Mouse (Mus musculus): ENCODE data around the gene Clgn. TPM values are rescaled to one million over a fixed set of nuclear protein-coding genes. Genes with fewer than 3 reads are reported as not detected.
"Not testable (repeated sequence)": the region's sequence is repeated elsewhere in the genome, so short reads cannot be mapped to it uniquely, and the experiment has no call there.

Gene Clgn
- polyA plus RNA-seq, 1 experiment from 2014 or later, result 6.0 TPM

- H3K27ac ChIP-seq (replicated peaks), result no peak overlapping the region
- no peak overlapping the region for H3K4me2 ChIP-seq (replicated peaks)
- no peak overlapping the region for H3K9ac ChIP-seq
- H3K36me3 ChIP-seq, result no peaks in the 10 kb centered on the region
- no peaks in the 10 kb centered on the region for H3K27me3 ChIP-seq
- H3K4me1 ChIP-seq, result no peaks in the 10 kb centered on the region
- 70% methylated on average over 13 of the region's 13 CpGs for WGBS
- no peak overlapping the region for H3K4me3 ChIP-seq (replicated peaks)
- no peak for ATAC-seq (ENCODE audit: insufficient number of reproducible peaks, low FRiP score, low TSS enrichment, low read depth)
- H3K9me3 ChIP-seq (replicated peaks), result no peaks in the 10 kb centered on the region
These were observed 33.6 kb downstream of the Clgn start for GRCm38 (mm10) chr8:83423032-83423825.

DNA sequence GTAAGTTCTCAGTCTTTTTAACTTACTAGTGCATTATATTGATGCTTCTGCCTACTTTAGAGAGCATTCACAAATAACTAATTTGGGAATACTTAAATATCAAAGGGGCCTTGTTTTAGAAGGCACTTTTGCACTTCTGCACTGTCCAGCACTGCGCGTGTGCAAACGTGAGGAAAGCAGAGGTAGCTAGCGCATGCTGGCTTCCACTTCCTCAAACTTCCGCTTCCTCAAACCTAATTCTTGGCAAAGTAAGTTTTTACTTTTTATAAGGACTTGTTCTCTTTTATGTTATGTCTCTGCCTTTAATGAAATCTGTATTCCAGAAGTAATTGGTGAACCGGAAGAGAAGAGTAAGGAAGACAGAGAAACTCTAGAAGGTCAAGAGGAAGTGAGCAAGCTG lies 35.5 kb downstream of the Clgn start:
- WGBS, result 86% methylated on average over 6 of the region's 6 CpGs
- Histone ChIP-seq H3K27me3 (no peaks in the 10 kb centered on the region), H3K27ac (replicated peaks) (no peak overlapping the region), H3K9ac (no peak overlapping the region), H3K9me3 (replicated peaks) (no peaks in the 10 kb centered on the region), H3K4me1 (no peaks in the 10 kb centered on the region), H3K36me3 (no peaks in the 10 kb centered on the region), H3K4me3 (replicated peaks) (no peak overlapping the region), H3K4me2 (replicated peaks) (no peak overlapping the region)
- no peak for ATAC-seq (ENCODE audit: insufficient number of reproducible peaks, low FRiP score, low TSS enrichment, low read depth)

DNA sequence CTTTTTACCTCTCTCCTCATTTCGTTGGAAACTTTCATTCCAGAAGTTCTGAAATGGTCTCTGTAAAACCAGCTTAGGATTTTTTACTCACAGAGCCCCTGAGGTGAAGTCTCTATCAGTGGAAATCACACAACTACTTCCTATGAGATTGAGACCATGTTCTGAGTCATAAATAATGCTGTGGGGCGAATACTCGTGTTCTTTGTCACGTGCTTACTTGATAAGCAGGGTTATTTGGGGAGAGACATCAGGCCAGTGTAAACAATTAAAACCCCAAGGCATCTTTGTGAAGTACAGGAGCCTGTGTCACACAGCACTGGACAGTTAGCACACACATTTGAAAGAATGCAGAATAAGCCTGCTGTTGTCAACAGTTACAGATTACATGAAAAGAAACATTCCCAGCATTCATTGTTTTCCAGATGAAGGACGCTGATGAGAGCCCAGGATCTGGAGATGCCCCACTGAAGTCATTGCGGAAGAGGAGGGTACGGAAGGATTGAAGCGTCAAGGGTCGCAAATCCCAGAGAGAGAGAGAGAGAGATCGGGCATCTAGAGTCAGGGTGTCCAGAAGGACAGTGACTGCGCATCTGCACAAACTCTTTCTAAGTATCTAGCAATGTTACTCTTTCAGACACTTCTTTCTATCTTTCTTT lies 36.6 kb downstream of the Clgn start:
- no peaks in the 10 kb centered on the region for H3K4me1 ChIP-seq
- ATAC-seq (ENCODE audit: insufficient number of reproducible peaks, low FRiP score, low TSS enrichment, low read depth), result no peak
- H3K4me2 ChIP-seq (replicated peaks), result no peak overlapping the region
- no peaks in the 10 kb centered on the region for H3K9me3 ChIP-seq (replicated peaks)
- 76% methylated on average over 11 of the region's 11 CpGs for WGBS
- no peak overlapping the region for H3K9ac ChIP-seq
- no peak overlapping the region for H3K4me3 ChIP-seq (replicated peaks)
- no peaks in the 10 kb centered on the region for H3K27me3 ChIP-seq
- H3K27ac ChIP-seq (replicated peaks), result no peak overlapping the region
- no peaks in the 10 kb centered on the region for H3K36me3 ChIP-seq

GRCm38 (mm10) chr8:83426949-83427348 lies 37.3 kb downstream of the Clgn start:
- Histone ChIP-seq H3K9ac (no peak overlapping the region), H3K27me3 (no peaks in the 10 kb centered on the region), H3K4me2 (replicated peaks) (no peak overlapping the region), H3K27ac (replicated peaks) (no peak overlapping the region), H3K4me3 (replicated peaks) (no peak overlapping the region), H3K36me3 (no peaks in the 10 kb centered on the region), H3K9me3 (replicated peaks) (no peaks in the 10 kb centered on the region), H3K4me1 (no peaks in the 10 kb centered on the region)
- ATAC-seq (ENCODE audit: insufficient number of reproducible peaks, low FRiP score, low TSS enrichment, low read depth), result no peak
- WGBS, result 67% methylated on average over 7 of the region's 7 CpGs

GRCm38 (mm10) chr8:83428621-83429020 lies 39.0 kb downstream of the Clgn start:
- not testable (repeated sequence) for H3K9ac ChIP-seq; H3K27me3 ChIP-seq; H3K27ac ChIP-seq (replicated peaks); ATAC-seq (ENCODE audit: insufficient number of reproducible peaks, low FRiP score, low TSS enrichment, low read depth); H3K36me3 ChIP-seq; H3K4me2 ChIP-seq (replicated peaks); H3K4me3 ChIP-seq (replicated peaks); H3K4me1 ChIP-seq; H3K9me3 ChIP-seq (replicated peaks)
- 90% methylated on average over 3 of the region's 3 CpGs for WGBS

DNA sequence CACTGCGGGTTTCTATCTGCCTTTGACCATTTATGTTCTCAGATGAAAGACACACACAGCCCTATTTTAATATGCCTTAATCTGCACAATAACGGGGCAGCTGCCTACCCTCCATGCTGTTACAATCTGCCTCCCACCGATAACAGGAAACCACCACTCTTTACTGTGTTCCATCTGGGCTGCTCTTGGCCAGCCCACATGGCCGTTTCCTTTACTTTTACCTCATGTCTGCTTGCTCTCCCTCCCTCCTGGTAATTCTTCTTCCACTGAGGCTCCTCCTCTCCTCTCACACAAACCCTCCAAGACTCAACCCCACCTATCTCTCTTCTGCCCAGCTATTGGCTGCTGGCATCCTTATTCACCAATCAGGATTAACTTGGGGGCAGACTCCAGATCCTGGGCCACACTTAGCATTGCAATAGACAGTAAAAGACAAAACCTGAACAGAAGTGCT lies 39.4 kb downstream of the Clgn start:
- H3K4me1 ChIP-seq, result no peaks in the 10 kb centered on the region
- 0 out of 2 replicates have a peak, but pooled peaks cover 4% of the 10 kb centered on the region for H3K36me3 ChIP-seq
- no peak overlapping the region for H3K27ac ChIP-seq (replicated peaks)
- H3K9me3 ChIP-seq (replicated peaks), result no peaks in the 10 kb centered on the region
- no peak overlapping the region for H3K4me2 ChIP-seq (replicated peaks)
- 56% methylated on average over 4 of the region's 4 CpGs for WGBS
- no peak for ATAC-seq (ENCODE audit: insufficient number of reproducible peaks, low FRiP score, low TSS enrichment, low read depth)
- H3K27me3 ChIP-seq, result no peaks in the 10 kb centered on the region
- H3K4me3 ChIP-seq (replicated peaks), result no peak overlapping the region
- H3K9ac ChIP-seq, result no peak overlapping the region

GRCm38 (mm10) chr8:83437077-83437476 lies 47.4 kb downstream of the Clgn start:
- no peak overlapping the region for H3K4me2 ChIP-seq (replicated peaks)
- H3K4me3 ChIP-seq (replicated peaks), result no peak overlapping the region
- H3K4me1 ChIP-seq, result peaks cover 13% of the 10 kb centered on the region; the same call in 1 of the 2 replicates
- WGBS, result 93% methylated on average over 1 of the region's 1 CpGs
- no peak overlapping the region for H3K9ac ChIP-seq
- no peaks in the 10 kb centered on the region for H3K9me3 ChIP-seq (replicated peaks)
- ATAC-seq (ENCODE audit: insufficient number of reproducible peaks, low FRiP score, low TSS enrichment, low read depth), result no peak
- no peak overlapping the region for H3K27ac ChIP-seq (replicated peaks)
- H3K36me3 ChIP-seq, result 0 out of 2 replicates have a peak, but pooled peaks cover 11% of the 10 kb centered on the region
- H3K27me3 ChIP-seq, result no peaks in the 10 kb centered on the region

DNA sequence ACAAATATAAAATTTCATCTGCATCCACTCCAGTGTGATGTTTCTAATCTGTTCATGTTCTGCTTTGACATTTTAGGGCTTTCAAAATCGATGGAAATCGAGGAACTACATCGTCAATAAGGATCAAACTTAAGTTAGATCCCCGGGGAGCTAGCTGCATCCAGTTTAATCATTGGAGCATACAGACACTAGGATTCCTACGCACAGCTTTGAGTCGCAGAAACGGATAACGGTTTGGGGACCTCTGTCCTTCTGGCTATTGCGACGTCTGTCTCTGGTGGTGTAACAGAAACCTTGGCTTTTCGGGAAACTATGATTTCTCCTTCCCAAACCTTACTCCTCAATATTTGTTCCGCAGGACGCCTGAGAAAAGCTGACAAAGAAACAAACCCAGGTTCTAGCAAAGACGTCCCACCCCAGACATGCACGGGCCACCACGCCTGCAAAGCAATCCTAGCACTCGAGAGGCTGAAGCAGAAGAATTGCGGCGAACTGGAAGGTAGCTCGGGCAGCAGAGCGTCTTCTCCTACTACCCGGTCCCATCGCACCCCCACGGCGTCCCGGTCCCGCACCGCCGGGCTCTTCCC lies 52.1 kb downstream of the Clgn start:
- Histone ChIP-seq H3K9me3 (replicated peaks) (no peaks in the 10 kb centered on the region), H3K4me3 (replicated peaks) (peak overlapping the region; percentile 73), H3K4me2 (replicated peaks) (peak overlapping the region; percentile 67), H3K9ac (peak overlapping the region; percentile 73), H3K36me3 (0 out of 2 replicates have a peak, but pooled peaks cover 3% of the 10 kb centered on the region), H3K27ac (replicated peaks) (peak overlapping the region; percentile 91), H3K4me1 (peaks cover 17% of the 10 kb centered on the region; the same call in 1 of the 2 replicates), H3K27me3 (no peaks in the 10 kb centered on the region)
- no peak for ATAC-seq (ENCODE audit: insufficient number of reproducible peaks, low FRiP score, low TSS enrichment, low read depth)
- under 1% methylated on average over 29 of the region's 29 CpGs for WGBS

DNA sequence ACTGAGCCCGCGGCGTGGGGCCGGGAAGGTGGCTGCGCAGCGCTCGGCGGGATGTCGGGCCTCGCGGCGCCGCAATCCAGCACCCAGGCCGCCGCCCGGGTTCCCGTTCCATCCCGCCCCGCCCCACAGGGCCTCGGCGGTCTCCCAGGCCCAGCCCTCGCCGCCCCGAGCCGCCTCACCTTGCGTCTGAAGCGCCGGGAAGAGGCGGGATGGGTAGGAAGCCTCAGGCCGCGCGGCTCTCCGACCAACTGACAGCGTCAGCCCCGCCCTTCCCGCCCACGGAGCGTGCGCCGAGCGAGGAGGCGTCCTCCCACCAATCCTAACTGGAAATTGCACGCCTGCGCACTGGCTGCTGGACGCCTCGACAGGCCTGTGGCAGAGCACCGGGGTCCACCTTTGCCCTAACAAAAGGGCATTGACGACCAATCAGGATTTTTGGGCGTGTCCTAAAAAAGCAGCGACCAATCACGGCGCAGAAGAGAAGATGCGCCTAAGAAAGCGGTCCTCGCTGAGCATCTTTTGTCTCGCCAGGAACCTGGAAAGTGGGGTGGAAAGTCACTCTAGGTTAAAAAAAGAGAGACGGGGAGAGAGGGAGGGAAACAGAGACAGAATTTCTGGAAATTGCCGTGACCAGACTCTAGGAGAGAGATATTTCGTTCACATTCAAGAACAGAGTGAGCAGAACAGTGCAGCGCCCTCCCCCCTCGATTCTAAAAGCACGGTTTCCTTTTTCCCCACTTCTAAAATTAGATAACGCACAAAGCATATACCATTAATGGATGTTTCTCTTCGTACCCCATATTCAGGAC lies 52.8 kb downstream of the Clgn start:
- Histone ChIP-seq H3K27ac (replicated peaks) (peak overlapping the region; percentile 91), H3K9me3 (replicated peaks) (no peaks in the 10 kb centered on the region), H3K9ac (peak overlapping the region; percentile 73), H3K4me2 (replicated peaks) (peak overlapping the region; percentile 67), H3K27me3 (no peaks in the 10 kb centered on the region), H3K4me3 (replicated peaks) (peak overlapping the region; percentile 73), H3K4me1 (peaks cover 17% of the 10 kb centered on the region; the same call in 1 of the 2 replicates), H3K36me3 (no peaks in the 10 kb centered on the region)
- WGBS, result 2% methylated on average over 64 of the region's 64 CpGs
- peak; percentile 100 for ATAC-seq (ENCODE audit: insufficient number of reproducible peaks, low FRiP score, low TSS enrichment, low read depth)

- H3K4me3 ChIP-seq (replicated peaks), result peak overlapping the region; percentile 73
- peak overlapping the region; percentile 91 for H3K27ac ChIP-seq (replicated peaks)
- peaks cover 17% of the 10 kb centered on the region; the same call in 1 of the 2 replicates for H3K4me1 ChIP-seq
- H3K36me3 ChIP-seq, result no peaks in the 10 kb centered on the region
- 27% methylated on average over 5 of the region's 5 CpGs for WGBS
- no peak for ATAC-seq (ENCODE audit: insufficient number of reproducible peaks, low FRiP score, low TSS enrichment, low read depth)
- H3K27me3 ChIP-seq, result no peaks in the 10 kb centered on the region
- peak overlapping the region; percentile 35 for H3K9ac ChIP-seq
- no peaks in the 10 kb centered on the region for H3K9me3 ChIP-seq (replicated peaks)
- peak overlapping the region; percentile 67 for H3K4me2 ChIP-seq (replicated peaks)
These were observed 53.4 kb downstream of the Clgn start for GRCm38 (mm10) chr8:83443052-83443400.

DNA sequence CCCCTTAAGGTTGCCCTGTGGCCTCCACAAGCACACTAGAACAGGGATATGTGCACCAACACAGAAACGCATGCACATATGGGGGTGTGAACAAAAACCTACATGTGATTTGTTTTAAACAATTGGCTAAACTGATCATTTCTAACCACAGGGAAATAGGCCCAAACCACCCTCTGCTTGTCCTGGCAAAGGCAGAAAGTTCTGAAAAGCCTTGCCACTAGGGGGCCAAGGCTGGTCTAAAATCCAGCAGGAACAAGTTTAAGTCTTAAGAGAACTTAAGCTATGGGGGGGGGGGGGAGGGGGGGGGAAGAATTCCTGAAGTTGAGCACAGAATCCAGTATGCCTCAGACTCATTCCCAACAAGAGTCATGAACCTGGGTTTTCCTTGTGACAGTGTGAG lies 60.3 kb downstream of the Clgn start:
- no peak overlapping the region for H3K4me3 ChIP-seq (replicated peaks)
- H3K4me1 ChIP-seq, result no peaks in the 10 kb centered on the region
- no peaks in the 10 kb centered on the region for H3K27me3 ChIP-seq
- H3K9ac ChIP-seq, result no peak overlapping the region
- no peak overlapping the region for H3K27ac ChIP-seq (replicated peaks)
- no peaks in the 10 kb centered on the region for H3K9me3 ChIP-seq (replicated peaks)
- WGBS, result 74% methylated on average over 1 of the region's 1 CpGs
- H3K4me2 ChIP-seq (replicated peaks), result no peak overlapping the region
- ATAC-seq (ENCODE audit: insufficient number of reproducible peaks, low FRiP score, low TSS enrichment, low read depth), result no peak
- H3K36me3 ChIP-seq, result no peaks in the 10 kb centered on the region
